Mouse (Mus musculus) ES-CJ7 (cell line): ENCODE data around the gene Lmod1.

Experiments
- DNase-seq: peaks from one replicate; pipeline ENCODE4 v3.0.0; 2011; ENCODE audit warnings: low read depth, low spot score

Gene Lmod1

DNA sequence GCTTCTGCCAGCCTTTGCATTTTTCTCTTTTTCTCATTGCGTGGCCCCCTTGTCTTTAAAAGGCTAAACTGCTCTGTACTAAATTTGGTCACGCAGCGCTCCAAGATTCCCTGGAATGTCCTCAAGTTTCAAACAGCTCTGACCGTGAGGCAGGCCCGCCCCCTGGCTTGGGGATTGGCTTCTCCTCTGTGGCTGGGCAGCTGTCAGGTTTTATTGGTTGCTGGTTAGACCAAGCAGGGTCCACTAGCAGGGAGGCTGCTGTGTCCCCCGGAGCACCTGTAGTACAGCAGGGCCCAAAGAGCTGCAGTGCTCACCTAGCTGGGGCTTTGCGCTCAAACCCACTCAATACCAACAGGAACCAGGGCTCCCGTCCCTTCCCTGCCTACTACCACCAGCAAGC lies at the start of gene Lmod1:
Lmod1 (plus strand) TSS at position 237 of the 400 bp plus-strand sequence.
- DNase-seq = no peak

DNA sequence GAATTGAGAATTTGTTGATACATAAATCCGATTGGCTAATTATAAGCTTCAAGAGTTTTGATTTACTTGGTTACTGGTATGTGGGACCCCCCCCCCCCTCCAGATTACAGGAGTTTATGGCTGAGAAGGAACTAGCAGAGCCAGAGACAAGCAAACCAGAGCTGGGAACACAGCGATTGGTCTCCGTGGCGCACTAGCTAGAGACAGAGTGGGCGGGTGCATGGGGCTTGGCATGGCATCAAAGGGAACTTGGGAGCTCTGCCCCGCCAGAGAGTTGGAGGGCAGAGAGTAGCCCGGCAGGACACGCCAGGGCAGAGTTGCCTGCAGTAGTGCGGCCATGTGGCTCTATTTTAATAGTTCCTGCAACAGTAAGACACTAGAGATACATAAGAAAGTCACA lies 44.0 kb upstream of the Lmod1 start:
- peak; percentile 49 for DNase-seq

DNA sequence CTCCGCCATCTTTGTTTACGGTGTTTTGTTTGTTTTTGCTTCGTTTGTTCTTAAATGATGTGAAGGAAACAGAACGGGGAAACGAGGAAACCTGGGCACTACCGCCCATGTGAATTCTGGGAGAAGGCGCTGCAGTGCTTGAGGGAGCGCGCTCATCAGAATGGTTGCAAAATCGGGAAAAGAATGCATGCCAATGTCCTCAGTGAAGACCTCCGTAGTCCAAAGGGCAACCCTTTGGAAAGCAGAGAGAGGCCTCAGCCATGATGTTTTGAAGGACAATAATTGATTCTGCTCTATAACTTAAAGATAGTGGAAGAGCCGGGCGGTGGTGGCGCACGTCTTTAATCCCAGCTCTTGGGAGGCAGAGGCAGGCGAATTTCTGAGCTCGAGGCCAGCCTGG lies 42.8 kb upstream of the Lmod1 start:
- DNase-seq = no peak

DNA sequence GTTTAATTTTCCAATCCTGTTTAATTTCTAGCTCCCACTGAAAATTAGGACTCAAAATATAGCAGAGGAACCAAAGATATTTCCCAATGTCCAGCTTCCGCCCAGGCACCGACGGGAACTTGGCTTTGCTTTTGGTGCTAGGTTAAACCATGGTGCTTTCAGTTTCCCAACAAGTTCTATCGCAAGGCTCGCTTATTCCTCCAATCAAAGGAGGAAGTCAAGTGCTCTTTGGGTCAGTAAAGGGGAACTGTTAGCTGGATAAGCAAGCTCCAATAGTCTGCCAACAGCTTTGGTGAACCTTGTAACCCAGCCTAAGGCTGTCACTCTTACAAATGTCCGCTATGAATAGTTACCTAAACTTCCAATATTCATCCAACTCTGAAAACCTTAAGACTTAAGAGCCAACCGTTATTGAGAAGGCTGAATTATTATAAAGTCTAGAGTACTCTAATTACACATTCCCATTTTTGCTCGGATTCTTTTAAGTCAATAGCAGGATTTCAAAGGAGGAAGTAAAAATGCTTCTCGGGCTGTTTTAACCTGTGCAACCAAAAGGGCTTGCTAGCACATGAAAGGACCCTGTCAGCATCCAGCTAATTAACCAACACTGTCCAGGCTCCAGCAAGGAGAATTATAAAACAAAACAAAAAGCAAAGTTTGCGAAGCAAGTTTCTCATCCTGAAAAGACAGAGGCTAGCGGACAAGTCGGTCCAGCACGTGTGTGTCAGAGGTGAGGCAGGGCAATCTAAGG lies 41.9 kb upstream of the Lmod1 start:
- no peak for DNase-seq

DNA sequence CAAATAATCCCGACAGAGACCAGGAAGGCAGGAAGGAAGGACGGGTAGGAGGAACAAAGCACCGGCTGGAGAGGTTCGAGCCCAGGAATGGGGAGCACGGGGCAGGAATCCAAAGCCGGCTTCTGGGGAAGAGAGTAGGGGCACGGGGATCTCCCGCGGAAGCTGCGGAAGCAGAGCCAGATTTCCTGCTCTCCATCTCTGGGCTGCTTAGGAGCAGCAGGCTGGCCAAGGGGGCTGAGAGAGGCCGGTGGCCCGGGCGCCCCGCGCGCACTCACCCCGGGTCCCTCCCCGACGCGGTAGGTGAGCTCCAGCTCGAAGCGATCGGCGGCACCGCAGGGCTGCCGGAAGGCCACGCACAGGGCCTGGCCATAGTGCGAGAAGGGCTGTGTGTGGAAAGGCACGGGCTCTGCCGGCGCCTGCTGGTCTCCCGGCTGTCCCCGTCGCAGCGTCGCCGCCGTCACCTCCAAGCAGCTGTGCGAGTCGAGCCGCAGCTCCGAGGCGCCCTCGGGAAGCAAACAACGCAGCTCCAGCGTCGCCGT lies 41.3 kb upstream of the Lmod1 start:
- peak; percentile 30 for DNase-seq

DNA sequence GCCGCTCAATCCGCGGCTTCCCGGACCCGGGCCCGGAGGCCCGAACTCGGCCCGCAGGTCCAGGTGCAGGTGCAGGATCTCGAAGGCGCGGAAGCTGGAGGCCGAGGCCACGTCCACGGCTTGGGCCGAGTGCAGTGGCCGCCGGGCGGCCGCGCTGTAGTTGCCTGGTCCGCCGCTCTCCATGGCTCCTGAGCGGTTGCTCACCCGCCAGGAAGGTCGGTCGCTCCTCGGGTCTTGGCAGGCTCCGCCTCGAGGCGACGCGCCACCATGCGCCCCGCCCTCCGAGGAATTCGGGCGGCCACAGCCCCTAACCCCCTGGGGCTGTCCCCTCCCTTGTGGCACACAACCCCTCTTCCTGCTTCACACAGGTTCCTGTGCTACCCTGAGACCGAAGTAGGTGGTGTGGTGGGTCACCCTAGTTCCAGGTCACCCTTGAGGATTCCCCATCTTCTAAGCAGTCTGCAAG lies 40.7 kb upstream of the Lmod1 start, which contains the start of gene Rnpep:
Rnpep (minus strand) TSS at position 259 of the 466 bp plus-strand sequence.
- DNase-seq = peak; percentile 83

DNA sequence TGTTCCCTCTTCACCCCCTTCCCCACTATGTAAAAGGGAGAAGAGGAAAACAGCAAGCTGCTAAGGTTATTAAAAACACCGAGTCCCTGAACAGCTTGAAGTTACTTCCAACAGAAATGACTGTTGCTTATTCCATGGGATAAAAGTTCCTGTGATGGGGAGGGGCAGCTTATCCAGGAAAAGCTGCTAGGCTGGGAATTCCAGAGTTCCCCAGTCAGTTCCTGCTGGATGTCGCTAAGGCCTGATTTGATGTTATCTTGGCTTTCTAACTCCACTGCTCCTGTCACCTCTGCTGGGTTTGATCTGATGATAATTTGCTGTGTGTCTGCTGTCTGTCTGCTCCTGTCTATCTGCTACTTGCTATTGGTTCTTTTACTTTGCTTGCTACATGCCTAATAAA lies 38.3 kb upstream of the Lmod1 start:
- no peak for DNase-seq

DNA sequence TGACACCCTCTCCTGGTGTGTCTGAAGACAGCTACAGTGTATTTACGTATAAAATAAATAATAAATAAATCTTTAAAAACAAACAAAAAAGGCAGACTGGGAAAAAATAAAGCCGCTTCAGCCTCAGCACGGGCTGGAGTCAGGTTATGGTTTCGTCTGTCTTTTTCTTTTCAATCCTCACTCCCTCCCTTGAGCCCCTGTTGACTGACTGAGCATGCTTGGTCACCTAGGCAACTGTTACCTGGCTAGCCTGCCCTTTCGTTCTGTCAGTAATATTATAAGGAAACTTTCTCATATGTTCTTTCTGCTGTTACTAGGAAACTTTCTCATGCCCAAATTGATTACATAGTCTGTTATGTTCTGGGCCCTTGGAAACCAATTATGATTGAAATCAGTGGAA lies 33.7 kb upstream of the Lmod1 start:
- no peak for DNase-seq

DNA sequence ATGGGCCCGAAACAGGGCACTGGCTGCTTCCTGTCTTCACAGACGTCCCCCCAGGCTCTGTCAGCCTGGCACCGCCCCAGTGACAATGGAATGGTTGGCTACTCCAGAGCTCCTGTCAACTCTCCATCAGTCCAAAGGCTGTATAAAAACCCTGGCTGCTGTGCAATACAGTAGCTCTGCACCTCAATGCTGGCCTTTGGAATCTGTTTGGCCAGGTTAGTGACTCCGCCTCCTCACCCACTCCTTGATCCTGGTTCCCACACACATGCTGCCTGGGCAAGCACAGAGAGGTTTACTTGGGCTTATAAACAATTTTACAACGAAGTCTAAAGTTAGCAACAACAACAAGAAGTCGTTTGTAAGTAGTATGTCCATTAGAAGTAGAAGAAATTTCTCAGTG lies 13.3 kb upstream of the Lmod1 start:
- peak; percentile 53 for DNase-seq

DNA sequence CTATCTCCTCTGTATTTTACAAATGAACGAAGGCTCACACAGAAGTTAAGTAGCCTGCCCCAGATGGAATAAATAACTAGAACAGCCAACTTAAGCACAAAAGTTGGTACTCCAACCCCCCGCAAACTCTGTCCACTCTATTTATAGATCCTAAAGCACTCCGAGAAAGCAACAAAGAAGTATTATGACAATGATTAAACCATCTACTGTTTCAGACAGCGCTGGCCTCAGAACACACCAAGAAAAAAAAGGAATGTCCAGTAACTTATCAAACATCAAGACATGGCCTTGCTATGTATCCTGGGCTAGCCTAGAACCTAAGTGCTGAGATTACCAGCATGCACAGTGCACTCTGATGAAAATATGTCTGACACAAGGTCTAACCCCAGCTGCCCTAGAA lies 12.4 kb upstream of the Lmod1 start:
- no peak for DNase-seq

DNA sequence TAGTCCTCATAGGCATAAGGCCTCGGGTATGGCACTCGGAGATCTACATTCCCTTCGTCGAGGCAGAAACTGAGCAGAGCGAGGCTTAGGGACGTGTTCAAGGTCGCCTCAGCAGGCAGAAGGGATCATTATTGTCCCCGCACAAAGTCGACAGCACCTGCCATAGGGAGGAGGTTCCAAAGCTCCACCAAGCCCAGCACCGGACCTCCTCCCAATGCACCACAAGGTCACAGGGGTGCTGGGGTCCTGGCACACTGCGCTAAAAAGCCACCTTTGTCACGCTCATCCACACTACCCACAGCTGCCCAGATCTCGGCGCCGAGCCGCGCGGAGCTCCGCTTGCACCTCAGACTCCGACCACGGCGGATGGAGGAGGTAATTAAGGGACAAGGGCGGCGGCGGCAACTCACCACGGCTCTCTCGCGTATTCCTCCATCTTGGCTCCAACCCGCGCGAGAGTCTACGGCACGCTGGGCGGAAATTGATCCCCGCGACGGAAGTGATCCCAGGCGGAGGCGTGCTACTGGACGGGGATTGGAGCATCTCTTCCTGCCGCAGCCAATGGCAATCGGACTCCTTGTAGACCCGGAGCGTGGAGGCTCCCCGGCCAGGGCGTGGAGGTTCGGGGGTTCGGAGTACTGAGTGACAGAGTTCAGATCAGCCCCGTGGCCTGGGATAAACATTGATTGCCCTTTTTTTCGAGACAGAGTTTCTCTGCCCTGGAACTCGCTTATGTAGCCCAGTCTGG lies 11.1 kb upstream of the Lmod1 start, which contains the start of gene Timm17a:
Timm17a (minus strand) TSS at position 495 of the 748 bp plus-strand sequence.
- peak; percentile 96 for DNase-seq

DNA sequence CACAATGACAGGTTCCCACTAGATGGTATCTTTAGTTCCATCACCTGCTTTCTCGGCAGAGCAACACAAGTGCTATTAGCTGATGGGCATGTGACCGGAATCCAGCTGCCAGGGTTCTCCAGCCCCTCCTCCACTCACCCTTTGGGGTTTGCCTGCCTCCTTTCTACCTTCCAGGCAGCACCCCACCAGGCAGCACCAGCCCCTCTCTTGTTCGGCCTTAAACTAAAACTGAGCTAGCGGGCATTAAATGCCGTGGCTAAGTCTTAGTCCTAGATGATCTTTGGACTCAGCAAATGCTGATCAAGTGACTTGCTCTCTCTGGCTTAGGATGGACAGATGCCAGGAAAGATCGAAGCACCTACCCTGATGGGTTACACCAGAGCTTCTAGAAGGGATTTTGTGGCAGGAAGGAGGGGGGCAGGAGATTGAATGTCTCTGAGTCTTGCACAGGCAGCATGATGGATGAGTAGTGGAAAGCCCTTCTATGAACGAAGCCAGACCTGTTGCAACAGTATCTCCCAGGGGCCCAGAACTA lies 1.2 kb upstream of the Lmod1 start:
- DNase-seq = no peak

DNA sequence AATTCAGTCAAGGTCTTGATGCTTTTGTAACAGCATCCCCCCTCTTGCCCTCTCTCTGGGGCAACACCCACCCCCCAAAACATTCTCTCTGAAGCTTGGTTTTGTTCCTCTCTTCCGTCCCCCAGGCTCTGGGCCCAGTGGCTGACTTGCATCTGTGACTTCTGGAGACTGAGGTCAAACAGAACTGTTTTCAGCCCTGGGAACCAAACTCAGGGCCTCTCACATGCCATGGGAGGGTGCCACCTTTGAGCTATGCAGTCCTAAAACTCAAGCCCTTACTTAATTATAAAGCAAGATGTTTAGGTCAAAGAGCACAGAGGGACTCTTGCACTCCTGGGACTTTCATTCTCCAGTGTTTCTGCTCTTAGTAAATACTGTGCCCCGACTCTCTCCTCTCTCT lies 1.3 kb downstream of the Lmod1 start:
- no peak for DNase-seq

DNA sequence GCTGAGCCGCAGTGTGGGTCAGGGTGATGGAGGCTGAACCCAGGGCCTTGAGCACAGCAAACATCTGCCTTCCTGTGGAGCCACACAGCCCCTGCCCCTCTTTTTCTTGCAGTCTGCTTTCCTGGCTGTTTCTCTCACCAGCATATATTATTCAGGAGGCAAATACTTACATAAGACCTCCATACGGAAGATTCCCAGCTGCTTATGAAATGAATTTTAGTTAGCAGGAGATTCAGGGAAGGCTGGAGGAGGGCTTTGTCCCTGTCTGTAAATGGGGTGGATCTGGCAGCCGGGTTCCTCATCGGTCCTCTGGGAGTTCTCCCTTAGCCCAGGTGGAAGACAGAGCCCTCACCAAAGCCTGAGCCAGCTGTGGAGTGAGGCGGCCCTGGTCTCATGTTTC lies 3.8 kb downstream of the Lmod1 start:
- no peak for DNase-seq

DNA sequence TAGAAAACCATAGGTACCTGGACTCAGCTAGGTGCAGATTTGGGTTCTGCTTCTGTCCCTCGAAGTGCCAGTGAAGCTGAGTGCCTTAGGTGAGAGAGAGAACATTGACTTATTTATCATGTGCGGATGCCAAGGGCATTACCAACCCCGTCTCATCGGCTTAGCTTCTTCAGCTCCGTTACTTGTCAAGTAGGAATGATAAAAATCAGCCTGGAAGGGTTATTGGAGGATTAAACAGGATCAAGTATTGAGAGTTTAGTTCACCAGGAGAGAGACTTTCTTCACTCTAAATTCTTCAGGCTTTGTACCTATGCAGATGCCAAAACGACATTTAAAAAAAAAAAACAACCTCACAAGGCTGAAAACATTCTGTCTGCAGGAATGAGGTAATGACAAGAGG lies 6.0 kb downstream of the Lmod1 start:
- DNase-seq = no peak

DNA sequence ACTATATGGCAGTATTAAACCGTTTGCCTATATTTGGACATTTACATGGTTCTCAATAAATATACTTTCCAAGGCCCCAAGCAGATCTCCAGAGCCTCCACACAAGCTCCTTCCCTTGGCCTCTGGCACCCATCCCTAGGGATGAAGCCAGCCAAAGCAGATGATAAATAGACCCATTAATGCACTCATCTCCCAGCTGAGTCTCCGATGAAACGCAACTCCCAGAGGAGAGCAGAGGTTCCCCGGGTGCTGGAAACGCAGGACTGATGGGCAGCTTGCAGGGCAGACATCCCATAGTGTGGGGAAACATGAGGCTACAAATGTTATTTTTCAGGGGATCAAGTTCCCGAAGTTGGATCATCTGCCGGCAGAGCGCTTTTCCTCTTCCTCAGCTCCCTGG lies 17.3 kb downstream of the Lmod1 start:
- DNase-seq = no peak

DNA sequence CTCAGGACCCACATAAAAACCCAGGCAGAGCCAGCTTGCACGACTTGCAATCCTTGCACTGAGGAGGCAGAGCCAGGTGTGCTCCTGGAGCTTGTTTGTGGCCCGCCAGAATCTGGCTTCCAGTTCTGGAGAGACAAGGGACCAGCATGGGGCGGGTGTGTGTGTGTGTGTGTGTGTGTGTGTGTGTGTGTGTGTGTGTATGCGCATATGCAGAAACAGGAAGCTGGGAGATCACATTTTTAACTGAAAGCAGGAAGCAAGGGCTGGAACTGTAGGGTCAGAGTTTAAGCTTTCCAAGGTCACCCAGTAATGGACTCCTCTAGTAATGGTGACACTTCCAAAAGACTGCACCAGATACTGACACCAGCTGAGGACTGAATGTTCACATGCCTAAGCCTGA lies 19.4 kb downstream of the Lmod1 start:
- peak; percentile 68 for DNase-seq

DNA sequence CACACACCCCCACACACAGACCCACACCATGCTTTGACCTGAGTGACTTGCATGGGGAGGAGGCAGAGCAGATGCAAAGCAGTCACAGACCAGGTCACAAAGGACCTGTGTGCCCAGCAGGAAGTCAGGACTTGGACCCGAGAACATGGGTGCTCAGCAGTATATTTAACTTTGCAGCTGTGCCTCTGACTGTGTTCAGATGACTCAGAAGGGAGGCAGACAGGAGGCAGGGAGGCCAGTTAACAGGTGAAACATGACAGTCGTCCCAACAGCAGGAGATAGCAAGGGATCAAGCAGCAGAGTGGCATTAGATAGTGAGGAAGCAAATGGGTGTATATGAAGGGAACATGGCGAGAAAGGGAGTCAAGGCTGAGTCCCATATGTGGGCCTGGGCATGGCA lies 22.3 kb downstream of the Lmod1 start:
- no peak for DNase-seq

DNA sequence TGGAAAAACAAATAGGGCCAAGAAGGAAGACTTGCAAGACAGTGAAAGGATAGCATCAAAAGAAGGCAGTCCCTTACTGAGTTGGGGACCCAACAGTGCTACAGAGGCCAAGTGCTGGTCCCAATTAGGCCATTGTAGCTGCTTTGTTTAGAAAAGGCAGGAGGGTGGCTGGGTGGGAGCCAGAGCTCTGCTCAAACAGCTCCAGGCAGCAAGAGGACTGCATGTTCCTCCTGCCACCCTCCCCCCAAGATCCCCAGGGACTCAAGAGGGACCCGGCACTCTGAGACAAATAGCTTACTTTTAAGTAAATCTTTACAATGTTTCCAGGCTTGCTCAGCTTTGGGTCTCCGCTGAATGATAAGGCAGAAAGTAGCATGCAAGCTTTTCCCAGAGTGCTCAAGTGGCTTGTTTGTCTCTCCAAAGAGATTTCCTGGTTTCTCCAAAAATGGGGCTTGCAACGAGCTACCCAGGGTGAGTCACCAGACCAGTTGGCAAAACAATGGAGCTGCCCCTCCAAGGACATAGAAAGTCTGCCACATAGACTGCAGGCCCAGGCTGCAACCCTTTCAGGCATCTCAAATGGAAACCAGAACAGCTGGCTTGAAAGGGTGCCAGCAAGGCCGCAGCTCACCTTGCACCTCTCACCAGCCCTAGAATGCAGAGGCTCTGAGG lies 23.0 kb downstream of the Lmod1 start:
- no peak for DNase-seq

DNA sequence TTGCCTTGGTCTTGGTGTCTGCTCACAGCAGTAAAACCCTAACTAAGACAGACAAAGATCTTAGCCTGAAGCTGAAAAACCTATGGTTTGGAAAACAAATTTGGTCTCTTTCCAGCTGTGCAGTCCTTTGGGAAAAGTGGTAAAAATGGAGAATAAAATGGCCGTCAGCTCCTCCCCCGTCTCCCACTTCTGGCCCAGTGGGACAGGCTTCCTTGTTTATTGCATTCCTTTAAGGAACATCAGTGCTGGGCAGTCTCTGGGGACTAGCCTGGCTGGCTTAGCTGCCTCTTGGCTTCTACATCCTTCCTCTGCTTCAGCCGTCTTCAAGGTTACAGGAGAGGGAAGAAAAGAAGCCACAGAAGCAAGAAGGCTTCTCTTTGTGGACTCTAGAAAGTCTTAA lies 27.3 kb downstream of the Lmod1 start:
- DNase-seq = no peak

DNA sequence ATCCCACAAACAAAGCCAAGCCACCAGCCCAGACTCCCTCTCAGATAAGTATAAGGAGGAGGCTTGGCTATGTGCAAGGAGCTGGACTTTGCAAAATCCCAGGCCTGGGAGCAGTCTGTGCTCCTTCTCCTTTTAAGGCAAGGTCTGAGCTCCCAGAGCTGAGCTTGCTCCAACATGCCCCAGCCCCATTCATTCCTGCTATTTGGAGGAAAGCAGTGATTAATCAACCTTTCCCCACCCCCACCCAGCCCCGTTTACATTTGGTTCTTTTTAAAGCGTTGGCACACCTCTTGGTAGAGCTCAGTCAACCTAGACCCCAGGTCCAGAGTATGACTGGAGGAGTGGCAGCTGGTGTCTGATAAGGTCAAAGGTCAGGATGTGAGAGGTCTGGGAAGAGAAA lies 34.5 kb downstream of the Lmod1 start:
- peak; percentile 52 for DNase-seq

DNA sequence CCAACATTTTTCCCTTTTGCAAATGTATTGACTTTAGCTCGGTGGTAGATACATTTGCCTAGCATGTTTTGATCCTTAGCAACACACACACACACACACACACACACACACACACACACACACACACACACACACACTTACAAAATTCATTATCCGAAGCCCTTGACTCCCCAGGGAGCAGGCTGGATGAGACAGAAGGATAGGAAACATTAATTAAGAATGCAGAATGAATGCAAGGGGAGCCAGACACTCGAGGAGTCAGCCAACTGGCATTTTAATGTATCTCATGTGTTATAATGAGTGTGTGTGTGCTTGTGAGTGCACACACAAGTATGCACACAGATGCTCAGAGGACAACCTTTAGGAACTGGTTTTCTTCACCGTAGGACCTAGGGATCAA lies 36.9 kb downstream of the Lmod1 start:
- no peak for DNase-seq
